Mouse (Mus musculus): ENCODE results near the gene Ube3c. TPM values are rescaled to one million over a fixed set of nuclear protein-coding genes. Genes with fewer than 3 reads are reported as not detected.
"Not testable (repeated sequence)": the region's sequence is repeated elsewhere in the genome, so short reads cannot be mapped to it uniquely, and the experiment has no call there.

Ube3c gene
- polyA plus RNA-seq, 1 experiment from 2014 or later, result 29.9 TPM

GRCm38 (mm10) chr5:29592161-29592560 is 23.1 kb downstream of the Ube3c start:
- H3K9me3 ChIP-seq (replicated peaks; ENCODE audit: control insufficient read depth, low read length); H3K27me3 ChIP-seq (ENCODE audit: control insufficient read depth, insufficient read depth, low read length); H3K27ac ChIP-seq (ENCODE audit: low read depth, low read length); H3K4me2 ChIP-seq; H3K4me3 ChIP-seq (ENCODE audit: low read depth, low read length); ATAC-seq (replicated peaks; ENCODE audit: insufficient number of reproducible peaks, low FRiP score, low TSS enrichment); H3K9ac ChIP-seq (ENCODE audit: low read depth, low read length); H3K4me1 ChIP-seq (ENCODE audit: control insufficient read depth, insufficient read depth, low read length): not testable (repeated sequence)
- H3K36me3 ChIP-seq (ENCODE audit: control insufficient read depth, insufficient read depth, low read length), result peaks cover 29% of the 10 kb centered on the region
- WGBS (ENCODE audit: insufficient replicate concordance), result 96% methylated on average over 7 of the region's 7 CpGs

- 85% methylated on average over 2 of the region's 2 CpGs for WGBS (ENCODE audit: insufficient replicate concordance)
- H3K27me3 ChIP-seq (ENCODE audit: control insufficient read depth, insufficient read depth, low read length), result no peaks in the 10 kb centered on the region
- H3K4me2 ChIP-seq, result no peak overlapping the region
- H3K4me3 ChIP-seq (ENCODE audit: low read depth, low read length), result no peak overlapping the region
- H3K27ac ChIP-seq (ENCODE audit: low read depth, low read length), result no peak overlapping the region
- no peaks in the 10 kb centered on the region for H3K9me3 ChIP-seq (replicated peaks; ENCODE audit: control insufficient read depth, low read length)
- no peak overlapping the region for H3K9ac ChIP-seq (ENCODE audit: low read depth, low read length)
- no peaks in the 10 kb centered on the region for H3K4me1 ChIP-seq (ENCODE audit: control insufficient read depth, insufficient read depth, low read length)
- no peak for ATAC-seq (replicated peaks; ENCODE audit: insufficient number of reproducible peaks, low FRiP score, low TSS enrichment)
- peaks cover 24% of the 10 kb centered on the region for H3K36me3 ChIP-seq (ENCODE audit: control insufficient read depth, insufficient read depth, low read length)
These were observed 37.5 kb downstream of the Ube3c start for GRCm38 (mm10) chr5:29606546-29606945.

DNA sequence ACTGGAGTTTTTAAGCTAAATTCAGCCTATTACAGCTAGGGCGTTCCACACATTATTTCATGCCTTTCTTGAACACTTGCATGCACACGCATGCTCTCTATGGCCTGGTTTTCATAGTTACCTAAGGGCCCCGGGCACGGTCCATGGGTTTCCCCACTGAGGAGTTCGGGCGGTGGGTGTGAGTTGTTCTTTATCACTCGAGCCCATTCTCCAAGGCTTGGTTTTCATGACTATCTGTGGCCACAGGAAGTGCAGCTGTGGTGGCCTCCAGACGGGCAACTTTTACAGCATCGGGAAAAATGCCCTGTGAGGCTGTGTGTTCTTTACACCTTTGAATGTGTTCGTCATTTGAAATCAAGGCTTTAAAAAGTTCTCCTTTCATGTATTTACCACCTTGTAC is 56.6 kb downstream of the Ube3c start:
- no peak overlapping the region for H3K4me2 ChIP-seq
- no peak for ATAC-seq (replicated peaks; ENCODE audit: insufficient number of reproducible peaks, low FRiP score, low TSS enrichment)
- no peaks in the 10 kb centered on the region for H3K4me1 ChIP-seq (ENCODE audit: control insufficient read depth, insufficient read depth, low read length)
- 72% methylated on average over 10 of the region's 10 CpGs for WGBS (ENCODE audit: insufficient replicate concordance)
- no peak overlapping the region for H3K9ac ChIP-seq (ENCODE audit: low read depth, low read length)
- H3K27ac ChIP-seq (ENCODE audit: low read depth, low read length), result no peak overlapping the region
- H3K36me3 ChIP-seq (ENCODE audit: control insufficient read depth, insufficient read depth, low read length), result 0 out of 2 replicates have a peak, but pooled peaks cover 5% of the 10 kb centered on the region
- H3K27me3 ChIP-seq (ENCODE audit: control insufficient read depth, insufficient read depth, low read length), result no peaks in the 10 kb centered on the region
- H3K9me3 ChIP-seq (replicated peaks; ENCODE audit: control insufficient read depth, low read length), result no peaks in the 10 kb centered on the region
- H3K4me3 ChIP-seq (ENCODE audit: low read depth, low read length), result no peak overlapping the region

DNA sequence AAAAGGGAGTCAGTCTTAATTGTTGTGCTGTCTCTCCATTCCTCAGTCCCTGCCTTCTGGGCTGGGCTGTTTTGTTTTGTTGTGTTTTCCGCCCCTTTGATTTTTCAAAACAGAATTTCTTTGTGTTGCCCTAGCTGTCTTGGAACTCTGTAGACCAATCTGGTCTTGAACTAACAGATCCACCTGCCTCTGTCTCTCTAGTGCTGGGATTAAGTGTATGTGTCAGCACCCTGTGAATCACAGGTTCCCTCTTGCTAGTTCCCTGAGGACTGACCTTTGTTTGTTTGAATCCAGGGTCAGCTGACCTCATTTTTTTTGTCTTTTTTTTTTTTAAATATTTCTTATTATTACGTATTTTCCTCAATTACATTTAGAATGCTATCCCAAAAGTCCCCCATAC is 60.9 kb downstream of the Ube3c start:
- 97% methylated on average over 2 of the region's 2 CpGs for WGBS (ENCODE audit: insufficient replicate concordance)

GRCm38 (mm10) chr5:29631711-29632110 is 62.7 kb downstream of the Ube3c start:
- no peak overlapping the region for H3K4me3 ChIP-seq (ENCODE audit: low read depth, low read length)
- H3K27ac ChIP-seq (ENCODE audit: low read depth, low read length), result no peak overlapping the region
- H3K9me3 ChIP-seq (replicated peaks; ENCODE audit: control insufficient read depth, low read length), result no peaks in the 10 kb centered on the region
- H3K4me1 ChIP-seq (ENCODE audit: control insufficient read depth, insufficient read depth, low read length), result no peaks in the 10 kb centered on the region
- H3K9ac ChIP-seq (ENCODE audit: low read depth, low read length), result no peak overlapping the region
- ATAC-seq (replicated peaks; ENCODE audit: insufficient number of reproducible peaks, low FRiP score, low TSS enrichment), result no peak
- H3K36me3 ChIP-seq (ENCODE audit: control insufficient read depth, insufficient read depth, low read length), result peaks cover 10% of the 10 kb centered on the region
- H3K4me2 ChIP-seq, result no peak overlapping the region
- 77% methylated on average over 3 of the region's 3 CpGs for WGBS (ENCODE audit: insufficient replicate concordance)
- no peaks in the 10 kb centered on the region for H3K27me3 ChIP-seq (ENCODE audit: control insufficient read depth, insufficient read depth, low read length)

More for the DNA sequence above, 60.9 kb downstream of the Ube3c start:
- ATAC-seq (replicated peaks; ENCODE audit: insufficient number of reproducible peaks, low FRiP score, low TSS enrichment), result no peak
- Histone ChIP-seq H3K9me3 (replicated peaks; ENCODE audit: control insufficient read depth, low read length) (no peaks in the 10 kb centered on the region), H3K9ac (ENCODE audit: low read depth, low read length) (no peak overlapping the region), H3K4me2 (no peak overlapping the region), H3K36me3 (ENCODE audit: control insufficient read depth, insufficient read depth, low read length) (peaks cover 10% of the 10 kb centered on the region), H3K4me3 (ENCODE audit: low read depth, low read length) (no peak overlapping the region), H3K4me1 (ENCODE audit: control insufficient read depth, insufficient read depth, low read length) (no peaks in the 10 kb centered on the region), H3K27me3 (ENCODE audit: control insufficient read depth, insufficient read depth, low read length) (no peaks in the 10 kb centered on the region), H3K27ac (ENCODE audit: low read depth, low read length) (no peak overlapping the region)

DNA sequence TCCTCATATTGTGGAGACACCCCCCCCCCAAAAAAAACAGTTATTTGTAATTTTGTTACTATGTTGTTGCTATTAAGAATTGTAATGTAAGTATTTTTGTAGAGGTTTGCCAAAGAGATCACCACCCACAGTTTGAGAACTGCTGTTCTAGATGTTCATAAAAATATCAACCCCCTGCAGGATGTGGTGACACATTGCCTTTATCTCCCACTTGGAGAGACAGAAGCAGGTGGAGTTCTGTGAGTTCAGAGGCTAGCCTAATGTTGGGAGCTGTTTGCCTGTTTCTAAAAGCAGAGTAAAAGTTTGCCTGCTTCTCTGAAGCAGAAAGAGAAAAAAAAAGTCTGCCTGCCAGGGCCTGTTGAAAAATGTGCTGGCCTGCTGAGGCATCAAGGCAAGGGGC is 67.3 kb downstream of the Ube3c start:
- no peak overlapping the region for H3K4me3 ChIP-seq (ENCODE audit: low read depth, low read length)
- no peak overlapping the region for H3K27ac ChIP-seq (ENCODE audit: low read depth, low read length)
- no peaks in the 10 kb centered on the region for H3K4me1 ChIP-seq (ENCODE audit: control insufficient read depth, insufficient read depth, low read length)
- H3K27me3 ChIP-seq (ENCODE audit: control insufficient read depth, insufficient read depth, low read length), result no peaks in the 10 kb centered on the region
- no peak for ATAC-seq (replicated peaks; ENCODE audit: insufficient number of reproducible peaks, low FRiP score, low TSS enrichment)
- H3K4me2 ChIP-seq, result no peak overlapping the region
- no peak overlapping the region for H3K9ac ChIP-seq (ENCODE audit: low read depth, low read length)
- H3K9me3 ChIP-seq (replicated peaks; ENCODE audit: control insufficient read depth, low read length), result no peaks in the 10 kb centered on the region
- H3K36me3 ChIP-seq (ENCODE audit: control insufficient read depth, insufficient read depth, low read length), result peaks cover 24% of the 10 kb centered on the region

DNA sequence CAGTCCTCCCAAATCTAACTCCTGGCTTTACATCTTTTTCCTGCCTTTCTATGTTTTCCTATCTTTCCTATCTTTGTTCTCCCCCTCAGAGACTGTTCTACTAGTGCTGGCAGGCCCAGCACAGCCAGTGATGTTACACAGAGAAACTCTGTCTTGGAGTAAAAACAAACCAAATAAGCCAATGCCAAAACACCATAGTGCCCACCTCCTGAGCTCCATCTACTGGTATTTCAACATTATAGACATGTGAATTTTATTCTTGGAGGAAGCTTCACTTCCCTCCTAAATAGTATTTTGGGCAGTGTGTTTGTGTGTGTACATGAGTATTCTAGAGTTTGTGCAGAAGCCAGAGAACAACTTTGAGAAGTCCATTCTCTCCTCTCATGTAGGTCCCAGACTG is 67.8 kb downstream of the Ube3c start:
- Histone ChIP-seq H3K27me3 (ENCODE audit: control insufficient read depth, insufficient read depth, low read length) (no peaks in the 10 kb centered on the region), H3K27ac (ENCODE audit: low read depth, low read length) (no peak overlapping the region), H3K4me3 (ENCODE audit: low read depth, low read length) (no peak overlapping the region), H3K4me1 (ENCODE audit: control insufficient read depth, insufficient read depth, low read length) (no peaks in the 10 kb centered on the region), H3K9me3 (replicated peaks; ENCODE audit: control insufficient read depth, low read length) (no peaks in the 10 kb centered on the region), H3K4me2 (no peak overlapping the region), H3K36me3 (ENCODE audit: control insufficient read depth, insufficient read depth, low read length) (peaks cover 21% of the 10 kb centered on the region), H3K9ac (ENCODE audit: low read depth, low read length) (no peak overlapping the region)
- no peak for ATAC-seq (replicated peaks; ENCODE audit: insufficient number of reproducible peaks, low FRiP score, low TSS enrichment)

- H3K27ac ChIP-seq (ENCODE audit: low read depth, low read length), result no peak overlapping the region
- H3K9me3 ChIP-seq (replicated peaks; ENCODE audit: control insufficient read depth, low read length), result no peaks in the 10 kb centered on the region
- H3K9ac ChIP-seq (ENCODE audit: low read depth, low read length), result no peak overlapping the region
- H3K36me3 ChIP-seq (ENCODE audit: control insufficient read depth, insufficient read depth, low read length), result peaks cover 16% of the 10 kb centered on the region; the same call in 1 of the 2 replicates
- no peak for ATAC-seq (replicated peaks; ENCODE audit: insufficient number of reproducible peaks, low FRiP score, low TSS enrichment)
- no peaks in the 10 kb centered on the region for H3K4me1 ChIP-seq (ENCODE audit: control insufficient read depth, insufficient read depth, low read length)
- H3K27me3 ChIP-seq (ENCODE audit: control insufficient read depth, insufficient read depth, low read length), result no peaks in the 10 kb centered on the region
- WGBS (ENCODE audit: insufficient replicate concordance), result 78% methylated on average over 7 of the region's 7 CpGs
- H3K4me2 ChIP-seq, result no peak overlapping the region
- no peak overlapping the region for H3K4me3 ChIP-seq (ENCODE audit: low read depth, low read length)
These were observed 72.3 kb downstream of the Ube3c start for GRCm38 (mm10) chr5:29641124-29641884.

- Histone ChIP-seq H3K27me3 (ENCODE audit: control insufficient read depth, insufficient read depth, low read length) (no peaks in the 10 kb centered on the region), H3K27ac (ENCODE audit: low read depth, low read length) (no peak overlapping the region), H3K4me2 (no peak overlapping the region), H3K4me1 (ENCODE audit: control insufficient read depth, insufficient read depth, low read length) (no peaks in the 10 kb centered on the region), H3K36me3 (ENCODE audit: control insufficient read depth, insufficient read depth, low read length) (no peaks in the 10 kb centered on the region; the same call in none of the 2 replicates), H3K9ac (ENCODE audit: low read depth, low read length) (no peak overlapping the region), H3K4me3 (ENCODE audit: low read depth, low read length) (no peak overlapping the region), H3K9me3 (replicated peaks; ENCODE audit: control insufficient read depth, low read length) (no peaks in the 10 kb centered on the region)
- ATAC-seq (replicated peaks; ENCODE audit: insufficient number of reproducible peaks, low FRiP score, low TSS enrichment), result no peak
These were observed 82.7 kb downstream of the Ube3c start for GRCm38 (mm10) chr5:29651696-29652095.
